Mouse (Mus musculus): ENCODE data around the gene Kctd17.

DNA sequence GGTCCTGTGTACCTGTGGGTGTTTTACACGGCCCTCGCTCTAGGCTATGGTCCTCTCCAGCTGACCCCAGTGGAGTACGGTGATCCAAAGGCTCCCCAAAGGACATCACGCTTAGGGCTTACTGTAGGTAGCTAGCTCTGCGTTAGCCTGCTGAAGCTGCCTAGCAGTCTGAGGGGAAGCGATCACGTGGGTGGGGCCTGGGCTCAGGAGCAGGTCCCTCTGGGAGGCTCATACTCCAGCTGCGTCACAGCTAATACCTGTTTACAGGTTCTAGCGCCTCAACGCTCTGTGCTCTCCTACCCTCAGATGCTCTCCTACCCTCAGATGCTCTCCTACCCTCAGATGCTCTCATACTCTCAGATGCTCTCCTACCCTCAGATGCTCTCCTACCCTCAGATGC, 2.5 kb downstream of the Kctd17 start:
- TF ChIP-seq EP300 (IDR thresholded peaks at IDR 0.05; ENCODE audit: low read depth) = no peak
- no peak for TF ChIP-seq CTCF (IDR thresholded peaks at IDR 0.05; ENCODE audit: low read depth)
